Mouse (Mus musculus) embryonic fibroblast, embryonic 13.5 days (primary cell): ENCODE results near the gene Figla.

Experiments used
- CTCF ChIP-seq: IDR thresholded peaks from 2 replicates; pipeline ENCODE4 v1.5.1; 2011; ENCODE audit warnings: mild to moderate bottlenecking, control low read depth, low read length, moderate library complexity, borderline replicate concordance; ENCODE audit not compliant: insufficient read depth
- POLR2A ChIP-seq: IDR thresholded peaks from 2 replicates; pipeline ENCODE4 v1.6.1; 2011; ENCODE audit warnings: low read depth, mild to moderate bottlenecking, control low read depth, low read length, moderate library complexity

DNA sequence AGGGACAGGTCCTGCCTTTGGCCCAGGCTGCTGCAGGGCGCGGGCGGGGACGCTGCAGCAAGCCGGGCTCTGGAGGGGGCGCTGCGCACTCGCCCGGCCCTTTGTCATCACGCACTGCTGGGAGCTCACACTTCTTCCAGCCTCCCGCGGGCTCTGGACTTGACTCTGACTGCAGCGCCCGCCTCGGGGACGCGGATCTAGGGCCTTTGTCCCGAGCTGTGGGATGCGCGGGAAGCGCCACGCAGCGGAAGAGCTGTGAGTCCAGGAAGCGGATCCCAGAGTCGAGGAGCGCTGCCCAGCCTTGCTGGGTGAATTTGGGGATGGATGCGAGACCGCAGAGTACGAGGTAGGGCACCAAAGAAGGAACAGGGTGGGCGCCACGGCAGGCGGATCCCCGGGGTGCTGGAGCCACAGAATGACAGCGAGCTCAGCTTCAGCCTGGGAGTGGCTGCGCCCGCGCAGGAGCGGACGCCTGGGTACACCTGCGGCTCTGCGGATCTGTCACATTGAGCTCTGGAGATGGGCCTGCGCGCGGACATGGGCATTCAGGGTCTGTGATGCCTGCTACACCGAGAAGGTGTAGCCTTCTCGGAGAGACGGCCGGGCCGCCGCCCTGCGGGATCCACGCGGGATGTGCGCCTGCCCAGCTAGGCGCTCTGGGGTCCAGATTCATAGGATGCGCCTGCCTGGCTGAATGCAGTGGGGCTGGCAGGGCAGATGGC, 12.8 kb downstream of the Figla start, which contains the start of gene Add2:
- TF ChIP-seq CTCF (peak; percentile 22; the same call in 1 of the 2 replicates), POLR2A (no peak)
